Mouse (Mus musculus): ENCODE data around the gene Maf.

Gene Maf

DNA sequence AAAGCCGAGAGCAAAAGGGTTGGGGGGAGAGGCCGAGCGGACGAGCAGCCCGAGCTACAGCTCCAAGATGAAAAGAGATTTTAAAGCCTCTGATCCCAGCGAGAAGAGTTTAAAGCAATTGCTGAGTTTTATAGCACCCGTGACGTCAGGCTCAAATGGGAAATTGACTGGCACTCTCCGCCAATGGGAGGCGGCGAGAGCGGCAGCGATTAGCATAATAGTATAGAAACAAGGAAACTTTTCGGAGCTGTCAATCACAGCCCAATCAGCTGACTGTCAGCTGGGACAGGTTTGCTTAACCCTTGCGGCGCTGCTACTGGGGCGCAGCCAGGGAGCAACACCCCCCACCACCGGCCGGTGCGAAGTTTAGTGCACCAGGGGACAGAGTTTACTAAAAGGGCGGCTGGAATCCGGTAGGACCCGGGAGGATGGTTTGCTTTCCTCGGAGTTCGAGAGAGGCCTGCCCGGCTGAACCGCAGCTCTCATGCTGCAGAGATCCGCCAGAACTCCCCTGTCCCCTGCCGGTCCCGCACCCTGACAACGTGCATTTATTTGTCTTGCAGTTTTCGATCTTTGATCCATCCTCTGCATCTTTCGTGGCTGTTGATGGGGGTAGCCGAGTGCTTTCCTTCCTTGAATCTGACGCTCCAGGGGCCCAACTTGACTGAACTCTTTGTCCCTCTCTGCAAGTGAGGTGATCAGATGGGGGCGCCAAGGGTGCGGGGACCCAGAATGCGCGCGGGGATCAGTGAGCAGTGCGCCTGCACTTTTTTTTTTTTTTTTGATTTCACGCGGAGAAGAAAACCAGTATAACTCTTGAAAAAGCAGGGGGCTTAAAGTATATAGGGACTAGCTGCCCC is at the start of gene Maf:
Gene Maf (minus strand): TSS at position 64 of the 860 bp plus-strand sequence.
- DNase-seq: peak; percentile 55

DNA sequence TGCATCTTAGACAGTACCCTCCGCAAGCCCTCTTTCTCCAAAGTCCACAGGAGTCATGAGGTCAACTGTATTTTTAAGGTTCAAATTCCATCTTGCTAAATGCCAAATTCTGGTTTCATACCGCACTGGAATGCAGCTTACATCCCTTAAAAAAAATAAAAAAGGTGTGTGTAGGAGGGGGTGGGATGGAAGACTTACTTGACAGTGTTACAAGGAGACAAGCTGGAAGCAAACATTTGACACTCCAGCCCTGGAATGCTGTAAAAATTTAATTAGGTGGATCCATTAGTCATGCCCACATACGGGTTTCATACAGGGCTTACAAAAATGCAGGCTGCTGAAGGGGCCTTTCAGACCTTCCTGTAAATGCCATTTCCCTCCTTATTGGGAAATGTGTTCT is 49.4 kb upstream of the Maf start:
- no peak for DNase-seq

DNA sequence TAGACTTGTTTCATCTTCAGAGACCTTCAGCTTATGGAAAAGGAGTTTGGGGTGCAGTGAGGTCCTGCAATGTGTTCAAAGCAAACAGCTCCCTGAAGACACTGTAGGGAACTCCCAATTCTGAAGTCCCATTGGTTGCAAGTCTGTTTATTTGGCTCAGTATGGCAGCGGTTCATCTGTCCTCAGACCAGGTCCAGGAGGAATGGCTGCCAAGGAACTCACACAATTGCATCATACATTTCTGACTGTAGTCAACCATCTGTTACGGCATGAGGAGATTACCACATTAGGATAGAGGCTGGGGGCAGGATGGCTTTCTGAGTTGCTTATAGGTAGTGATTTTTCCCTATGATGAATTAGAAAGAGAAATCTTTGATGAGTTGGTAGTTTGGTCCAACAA is 48.4 kb upstream of the Maf start:
- no peak for DNase-seq

- DNase-seq: no peak
Observed at GRCm38 (mm10) chr8:115754694-115755093, 47.1 kb upstream of the Maf start.

GRCm38 (mm10) chr8:115753801-115754200 is 46.2 kb upstream of the Maf start:
- peak; percentile 18 for DNase-seq

DNA sequence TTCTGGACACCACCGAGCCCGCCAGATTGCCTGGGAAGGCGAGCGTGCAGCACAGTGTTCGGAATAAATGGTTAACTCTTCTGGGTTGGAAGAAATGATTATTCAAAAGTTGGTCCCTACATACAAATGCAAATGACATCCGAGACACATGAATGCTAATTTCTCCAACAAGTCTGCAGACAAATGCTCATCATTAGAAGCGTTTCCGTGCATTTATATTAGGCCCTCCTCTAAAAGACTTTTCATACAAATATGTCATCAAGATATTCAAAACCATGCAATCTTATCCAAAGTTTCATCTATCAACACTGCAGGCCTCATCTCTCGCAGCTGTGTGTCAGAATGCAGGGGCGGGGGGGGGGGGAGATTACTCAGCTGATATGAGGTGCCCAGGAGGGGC is 39.8 kb upstream of the Maf start:
- DNase-seq: no peak

DNA sequence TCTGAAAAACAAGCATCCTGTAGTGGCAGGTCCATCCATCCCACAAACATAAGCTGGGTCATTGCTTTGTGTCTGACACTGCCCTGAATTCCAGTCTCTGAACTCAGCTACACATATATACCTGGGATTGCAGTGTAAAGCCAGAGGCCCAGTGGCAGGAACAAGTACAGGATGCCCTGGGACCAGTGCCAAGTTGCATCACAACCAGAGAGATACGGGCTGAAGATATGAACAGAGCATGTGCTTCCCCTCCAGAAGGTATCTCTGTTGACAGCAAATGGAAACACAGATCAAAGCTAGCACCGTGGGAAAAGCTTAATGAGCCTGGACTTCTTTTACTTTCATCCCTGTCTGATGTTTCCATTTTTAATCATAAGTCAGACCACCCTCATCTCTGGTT is 38.1 kb upstream of the Maf start:
- DNase-seq: no peak

- no peak for DNase-seq
Observed at GRCm38 (mm10) chr8:115743441-115743840, 35.8 kb upstream of the Maf start.

GRCm38 (mm10) chr8:115742646-115743045 is 35.1 kb upstream of the Maf start:
- DNase-seq: no peak

- DNase-seq: no peak
Observed at GRCm38 (mm10) chr8:115741964-115742363, 34.4 kb upstream of the Maf start.

DNA sequence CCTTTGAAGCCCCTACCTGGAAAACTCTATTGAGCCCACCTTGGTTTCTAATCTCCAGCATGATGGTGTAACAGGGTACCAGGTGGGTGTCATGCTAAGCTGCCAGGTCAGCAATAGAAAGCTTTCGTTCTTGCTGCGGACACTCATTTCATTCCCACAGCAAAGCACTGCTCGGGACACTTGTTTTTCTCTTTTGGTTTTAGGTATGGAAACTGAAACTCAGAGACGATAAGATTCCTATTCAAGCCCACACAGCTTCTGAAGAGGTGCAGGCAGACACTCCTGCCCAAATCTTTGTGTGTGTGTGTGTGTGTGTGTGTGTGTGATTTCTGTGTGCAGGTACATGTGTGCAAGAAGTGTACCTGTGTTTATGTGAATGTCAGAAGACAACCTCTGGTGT is 32.2 kb upstream of the Maf start:
- DNase-seq: no peak

DNA sequence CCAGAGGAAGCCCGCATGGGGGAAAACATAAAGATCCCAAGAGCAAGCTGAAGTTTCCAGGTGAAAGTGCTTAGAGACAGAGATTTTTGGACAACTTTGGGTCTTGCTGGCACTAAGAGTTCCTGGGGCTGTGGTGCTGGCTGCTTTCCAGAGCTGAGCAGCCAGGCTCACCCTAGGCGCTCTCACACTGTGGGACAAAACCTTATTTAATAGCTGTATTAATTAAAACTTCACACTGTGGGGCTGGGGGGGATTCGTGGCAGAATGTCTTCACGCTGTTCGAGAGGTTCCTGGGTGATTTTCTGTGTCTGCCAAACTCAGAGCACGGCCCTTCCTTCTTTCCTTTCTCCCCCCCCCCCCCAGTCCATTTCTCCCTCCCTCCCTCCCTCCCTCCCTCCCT is 24.8 kb upstream of the Maf start:
- no peak for DNase-seq

GRCm38 (mm10) chr8:115726807-115727206 is 19.2 kb upstream of the Maf start:
- no peak for DNase-seq

DNA sequence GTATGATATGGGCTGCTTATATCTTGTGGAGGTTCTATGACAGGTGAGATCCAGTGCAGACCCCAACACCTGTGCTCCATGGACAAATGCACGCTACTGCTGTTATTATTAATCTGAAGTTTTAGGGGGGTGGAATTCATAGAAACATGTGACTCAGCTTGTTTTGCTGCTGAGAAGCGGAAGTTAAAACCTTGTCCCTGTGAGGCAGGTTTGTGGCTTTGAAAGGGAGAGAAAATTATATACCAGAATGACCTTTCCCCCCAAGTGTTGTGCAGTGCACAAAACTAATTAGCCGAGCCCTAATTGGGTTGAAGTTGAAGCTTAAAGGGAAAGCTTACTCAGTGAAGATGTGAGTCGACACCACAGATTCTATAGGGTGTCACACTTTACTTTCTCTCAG is 18.6 kb upstream of the Maf start:
- DNase-seq: no peak

- no peak for DNase-seq
Observed at GRCm38 (mm10) chr8:115719126-115719525, 11.5 kb upstream of the Maf start.

GRCm38 (mm10) chr8:115718621-115719020 is 11.0 kb upstream of the Maf start:
- DNase-seq: no peak

- no peak for DNase-seq
Observed at GRCm38 (mm10) chr8:115715262-115715661, 7.7 kb upstream of the Maf start.

- DNase-seq: no peak
Observed at GRCm38 (mm10) chr8:115711106-115711505, 3.5 kb upstream of the Maf start.

GRCm38 (mm10) chr8:115709931-115710330 is 2.3 kb upstream of the Maf start:
- no peak for DNase-seq

DNA sequence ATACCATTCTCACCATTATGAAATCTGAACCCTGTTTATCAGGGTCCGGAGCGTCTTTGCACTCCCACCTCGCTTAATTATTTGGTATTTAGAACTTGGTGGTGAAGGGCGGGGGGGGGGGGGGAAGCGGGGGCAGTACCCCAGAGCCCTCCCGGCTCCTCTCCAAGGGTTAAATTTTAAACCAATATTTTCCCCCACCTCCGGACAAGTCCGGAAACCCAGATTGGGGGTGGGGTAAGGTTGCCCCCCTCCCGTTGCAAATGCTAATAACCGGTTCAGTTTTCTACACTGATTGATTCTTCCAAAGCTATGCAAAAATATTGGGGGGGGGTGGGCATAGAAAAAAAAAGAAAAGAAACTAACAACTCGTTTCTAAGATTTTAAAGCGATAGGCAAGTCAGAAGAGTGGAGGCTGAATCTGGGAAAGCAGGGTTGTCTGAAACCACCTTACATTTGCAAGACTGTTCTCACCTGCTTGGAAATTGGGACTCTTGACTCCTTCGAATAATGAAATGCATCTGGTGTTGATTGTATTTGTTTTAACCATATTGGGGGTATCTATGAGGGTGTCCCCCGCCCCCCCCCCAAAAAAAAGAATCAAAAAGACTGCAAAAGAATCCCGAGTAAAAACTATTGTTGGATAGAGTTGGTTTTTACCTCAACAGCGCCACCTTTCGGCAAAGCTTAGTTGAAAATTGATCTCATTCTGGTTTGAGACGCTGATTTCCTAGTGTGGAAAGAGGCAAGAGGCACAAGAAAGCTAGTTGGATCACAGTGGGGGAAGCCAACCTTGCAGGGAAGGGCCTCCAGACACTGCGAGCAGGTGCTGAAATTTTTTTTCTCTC is 1.6 kb upstream of the Maf start:
- peak; percentile 92 for DNase-seq

DNA sequence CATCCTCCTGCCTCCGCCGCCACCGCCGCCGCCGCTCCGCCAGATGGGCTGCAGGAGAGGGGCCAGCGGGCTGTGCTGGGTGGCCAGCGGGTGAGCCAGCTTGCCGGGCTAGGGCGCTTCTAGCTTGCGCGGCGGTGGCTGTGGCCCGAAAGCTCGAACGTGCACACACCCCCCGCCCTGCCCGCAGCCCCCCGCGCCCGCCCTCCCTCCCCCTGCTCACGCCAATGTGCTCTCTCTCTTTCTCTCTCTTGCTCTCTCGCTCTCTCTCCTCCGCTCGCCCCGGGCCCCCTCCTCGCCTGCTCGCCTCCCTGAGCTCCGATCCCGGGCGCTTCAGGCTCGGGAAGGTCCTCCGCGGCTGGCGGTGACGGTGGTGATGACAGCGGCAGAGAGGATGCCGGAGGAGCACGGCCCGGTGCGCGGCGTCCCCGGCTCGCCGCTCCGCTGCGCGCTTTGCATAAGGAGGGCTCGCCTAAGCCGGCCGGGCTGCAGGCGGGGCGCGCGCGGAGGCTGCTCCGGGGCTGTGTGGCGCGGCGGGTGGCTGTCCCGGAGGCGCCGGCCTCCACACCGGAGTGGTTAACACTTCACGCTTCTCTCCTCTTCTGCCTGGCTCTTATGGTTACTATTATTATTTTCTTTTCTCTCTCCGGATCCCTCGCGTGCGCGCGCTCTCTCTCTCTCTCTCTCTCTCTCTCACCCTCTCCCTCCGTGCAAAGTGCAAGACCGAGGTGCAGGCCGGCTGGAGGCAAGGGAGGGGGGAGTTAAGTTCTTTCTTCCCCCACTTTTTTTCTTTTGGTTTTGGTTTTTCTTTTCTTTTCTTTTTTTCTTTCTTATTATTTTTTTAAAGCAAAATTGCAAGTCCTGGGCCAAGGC is 498 bp downstream of the Maf start:
- peak; percentile 52 for DNase-seq

GRCm38 (mm10) chr8:115706411-115706860 is 1.2 kb downstream of the Maf start:
- DNase-seq: peak; percentile 32

GRCm38 (mm10) chr8:115705591-115706110 is 1.9 kb downstream of the Maf start:
- DNase-seq: peak; percentile 29
